Mouse (Mus musculus) hindbrain, embryonic 14.5 days (tissue): Measurements from ENCODE around the gene Gzmb. TPM values are rescaled to one million over a fixed set of nuclear protein-coding genes. Genes with fewer than 3 reads are reported as not detected.
"Not testable (repeated sequence)": the region's sequence is repeated elsewhere in the genome, so short reads cannot be mapped to it uniquely, and the experiment has no call there.

Experiments
- ATAC-seq: fragments of 200-750 bp; cut with Nextera tagmentation; 2 replicates; pipeline ENCODE4 v1.8.0; 2017; ENCODE audit warnings: moderate number of reproducible peaks, mild to moderate bottlenecking, moderate TSS enrichment, moderate library complexity; ENCODE audit not compliant: low FRiP score
- DNase-seq: peaks from one replicate; pipeline ENCODE4 v3.0.0-alpha.2; 2015; ENCODE audit warnings: low spot score
- H3K27ac ChIP-seq: fragments of 300-500 bp; sonication (generic); 2 replicates; pipeline ENCODE4 v1.5.1; 2014; ENCODE audit warnings: mild to moderate bottlenecking, moderate library complexity
- H3K27me3 ChIP-seq: fragments of 300-500 bp; sonication (generic); 2 replicates; pipeline ENCODE4 v1.6.1; 2014; ENCODE audit warnings: mild to moderate bottlenecking, low read length, mixed read lengths; ENCODE audit not compliant: control insufficient read depth, insufficient read depth
- H3K36me3 ChIP-seq: fragments of 300-500 bp; sonication (generic); replicated peaks from 2 replicates; pipeline ENCODE4 v1.6.1; 2014; ENCODE audit not compliant: control insufficient read depth, insufficient read depth
- H3K4me1 ChIP-seq: fragments of 300-500 bp; sonication (generic); replicated peaks from 2 replicates; pipeline ENCODE4 v1.6.1; 2014; ENCODE audit warnings: antibody characterized with exemption, low read length, mixed read lengths; ENCODE audit not compliant: control insufficient read depth, insufficient read depth
- H3K4me2 ChIP-seq: fragments of 300-500 bp; sonication (generic); replicated peaks from 2 replicates; pipeline ENCODE4 v1.6.1; 2014; ENCODE audit warnings: mild to moderate bottlenecking, moderate library complexity
- H3K4me3 ChIP-seq: fragments of 300-500 bp; sonication (generic); replicated peaks from 2 replicates; pipeline ENCODE4 v1.5.1; 2014; ENCODE audit warnings: mild to moderate bottlenecking, low read length
- H3K9ac ChIP-seq: fragments of 300-500 bp; sonication (generic); 2 replicates; pipeline ENCODE4 v1.6.1; 2014
- H3K9me3 ChIP-seq: fragments of 300-500 bp; sonication (generic); 2 replicates; pipeline ENCODE4 v1.6.1; 2016; ENCODE audit warnings: low read length; ENCODE audit not compliant: control insufficient read depth
- WGBS: fragments of 180-500 bp; shearing (Covaris S2); extraction: QIAGEN DNeasy Blood & Tissue Kit; methylation state at CpG from one replicate; pipeline ENCODE4 v1.1.7; 2014; 5-methylcytosine and 5-hydroxymethylcytosine counted together
- polyA plus RNA-seq: library from polyadenylated mRNA; unstranded; fragments of >200 nt; fragmentation: Nextera tagmentation; extraction: Ambion mirVana; gene quantifications from 2 replicates; pipeline ENCODE4 v1.2.1, GENCODE M21; 2014

The Gzmb gene
- polyA plus RNA-seq, 1 experiment from 2014 or later, result not detected

DNA sequence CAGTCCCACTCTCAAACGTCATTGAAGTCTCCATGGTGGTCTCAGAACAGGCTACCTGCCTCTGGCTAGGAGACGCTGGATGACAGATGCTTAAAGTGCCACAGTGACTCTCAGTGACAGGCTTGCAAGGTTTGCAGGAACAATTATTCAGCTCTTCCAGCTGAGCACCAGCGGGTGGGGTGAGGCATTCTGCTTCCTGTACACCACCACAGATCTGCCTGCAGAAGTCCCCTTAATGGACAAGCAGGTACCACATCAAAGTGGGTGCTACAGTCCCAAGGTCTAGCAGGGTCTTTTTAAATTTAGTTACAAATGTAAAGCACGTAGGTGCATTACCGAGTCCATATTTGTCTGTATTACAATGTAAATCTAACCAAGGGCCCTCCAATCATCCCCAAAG is 25.7 kb upstream of the Gzmb start:
- WGBS, result 69% methylated on average over 5 of the region's 5 CpGs
- ATAC-seq (no peak), DNase-seq (no peak)

DNA sequence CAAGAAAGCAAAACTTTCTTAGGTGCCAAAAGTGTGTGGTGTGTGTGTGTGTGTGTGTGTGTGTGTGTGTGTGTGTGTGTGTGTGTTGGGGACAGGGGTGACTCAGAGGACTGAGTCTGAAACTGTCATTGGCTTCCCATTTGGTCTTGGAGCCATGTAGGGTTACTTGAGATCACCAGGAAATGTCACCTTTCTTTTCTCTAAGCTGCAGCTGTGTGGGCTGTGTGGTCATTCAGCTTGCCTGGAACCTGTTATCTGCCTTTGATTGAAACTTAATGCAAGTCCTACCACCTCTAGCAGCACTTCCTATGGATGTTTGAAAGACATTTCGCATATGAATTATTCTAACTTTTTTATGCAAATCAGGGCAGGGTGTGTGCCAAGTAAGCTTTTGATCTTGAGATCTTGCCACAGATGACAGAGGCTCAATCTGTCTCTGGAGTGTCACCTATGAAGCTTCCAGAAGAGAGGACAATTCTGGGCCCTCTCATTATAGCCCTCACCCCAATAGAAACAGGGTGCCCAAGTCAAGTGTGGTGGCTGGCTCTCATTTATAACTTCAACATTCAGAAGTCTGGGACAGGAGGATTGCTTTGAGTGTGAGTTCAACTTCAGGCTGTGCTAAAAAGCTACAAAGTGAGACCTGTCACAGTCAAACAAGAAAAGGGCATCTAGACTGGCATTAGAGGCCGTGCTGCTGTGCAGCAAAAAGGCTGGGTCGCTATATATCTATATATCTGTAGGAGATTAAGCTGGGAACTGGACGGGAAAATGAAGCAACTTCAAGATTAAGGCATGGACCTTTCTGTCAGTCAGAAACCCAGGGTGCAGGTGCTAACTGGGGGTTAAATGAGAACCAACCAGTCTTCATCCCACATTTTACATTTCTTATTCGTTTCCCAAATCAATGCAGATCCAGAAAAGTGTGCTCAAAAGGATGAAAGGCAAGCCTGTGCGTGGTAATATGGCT is 22.6 kb upstream of the Gzmb start:
- no peak for ATAC-seq
- H3K27ac ChIP-seq, result no peak overlapping the region
- no peak overlapping the region for H3K4me3 ChIP-seq
- no peak overlapping the region for H3K9ac ChIP-seq
- no peaks in the 10 kb centered on the region for H3K27me3 ChIP-seq
- H3K4me2 ChIP-seq, result no peak overlapping the region
- no peaks in the 10 kb centered on the region for H3K36me3 ChIP-seq
- no peak for DNase-seq
- no peaks in the 10 kb centered on the region for H3K4me1 ChIP-seq
- 90% methylated on average over 6 of the region's 6 CpGs for WGBS
- no peaks in the 10 kb centered on the region for H3K9me3 ChIP-seq

More for the DNA sequence above, 25.7 kb upstream of the Gzmb start:
- H3K9me3 ChIP-seq, result no peaks in the 10 kb centered on the region
- H3K9ac ChIP-seq, result no peak overlapping the region
- H3K4me1 ChIP-seq, result no peaks in the 10 kb centered on the region
- H3K36me3 ChIP-seq, result no peaks in the 10 kb centered on the region
- no peak overlapping the region for H3K27ac ChIP-seq
- H3K4me2 ChIP-seq, result no peak overlapping the region
- no peak overlapping the region for H3K4me3 ChIP-seq
- no peaks in the 10 kb centered on the region for H3K27me3 ChIP-seq

GRCm38 (mm10) chr14:56283816-56284215 is 21.8 kb upstream of the Gzmb start:
- H3K9me3 ChIP-seq, result no peaks in the 10 kb centered on the region
- no peak overlapping the region for H3K4me2 ChIP-seq
- ATAC-seq (no peak), DNase-seq (no peak)
- H3K36me3 ChIP-seq, result no peaks in the 10 kb centered on the region
- no peak overlapping the region for H3K4me3 ChIP-seq
- H3K27ac ChIP-seq, result no peak overlapping the region
- no peak overlapping the region for H3K9ac ChIP-seq
- H3K27me3 ChIP-seq, result no peaks in the 10 kb centered on the region
- WGBS, result 92% methylated on average over 1 of the region's 1 CpGs
- H3K4me1 ChIP-seq, result no peaks in the 10 kb centered on the region

DNA sequence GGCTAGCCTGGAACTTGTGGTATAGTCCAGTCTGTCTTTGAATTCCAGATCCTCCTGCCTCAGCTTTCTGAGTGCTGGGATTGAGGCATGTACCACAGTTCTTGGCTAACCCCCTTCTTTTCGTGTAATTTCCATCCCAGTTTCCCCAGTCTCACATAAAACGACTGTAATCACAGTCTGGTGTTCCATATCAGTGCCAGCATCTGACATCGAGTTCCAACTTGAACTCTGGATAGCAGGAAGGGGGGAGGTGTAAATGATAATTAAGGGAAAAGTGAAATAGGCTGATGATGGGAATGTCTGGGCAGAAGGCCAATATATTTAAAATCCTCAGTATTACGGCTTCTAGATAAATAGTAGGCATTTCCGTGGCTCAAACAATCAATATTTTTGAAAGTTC is 19.0 kb upstream of the Gzmb start:
- Histone ChIP-seq H3K27me3 (no peaks in the 10 kb centered on the region), H3K4me3 (no peak overlapping the region), H3K9me3 (no peaks in the 10 kb centered on the region), H3K4me2 (no peak overlapping the region), H3K36me3 (no peaks in the 10 kb centered on the region), H3K9ac (no peak overlapping the region), H3K4me1 (no peaks in the 10 kb centered on the region), H3K27ac (no peak overlapping the region)
- WGBS, result 71% methylated on average over 5 of the region's 5 CpGs
- DNase-seq, result no peak
- no peak for ATAC-seq

- ATAC-seq, result not testable (repeated sequence)
These were observed 16.6 kb upstream of the Gzmb start for GRCm38 (mm10) chr14:56278691-56279090.

DNA sequence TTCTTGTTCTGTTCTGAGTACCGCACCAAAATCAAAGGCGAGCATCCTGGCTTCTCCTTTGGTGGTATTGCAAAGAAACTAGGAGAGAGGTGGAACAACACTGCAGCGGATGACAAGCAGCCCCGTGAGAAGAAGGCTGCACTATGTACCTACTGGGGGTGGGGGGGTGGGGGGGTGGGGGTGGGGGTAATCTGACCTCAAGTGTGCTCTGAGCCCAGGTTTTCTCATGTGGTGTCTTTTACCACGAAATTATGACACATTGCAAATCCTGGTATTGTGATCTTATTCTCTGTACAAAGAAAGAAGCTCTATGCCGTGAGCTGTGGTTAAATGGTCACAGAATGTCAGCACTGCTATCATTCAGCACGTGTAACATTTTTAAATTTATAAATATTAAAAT is 14.0 kb upstream of the Gzmb start:
- not testable (repeated sequence) for DNase-seq, H3K9me3 ChIP-seq, H3K27me3 ChIP-seq, H3K4me1 ChIP-seq, ATAC-seq, H3K9ac ChIP-seq, H3K4me3 ChIP-seq, H3K4me2 ChIP-seq, H3K36me3 ChIP-seq, H3K27ac ChIP-seq
- 83% methylated on average over 7 of the region's 7 CpGs for WGBS

More at GRCm38 (mm10) chr14:56278691-56279090, 16.6 kb upstream of the Gzmb start:
- H3K4me3 ChIP-seq, H3K27ac ChIP-seq, H3K27me3 ChIP-seq, H3K4me1 ChIP-seq, H3K9ac ChIP-seq, H3K9me3 ChIP-seq, H3K36me3 ChIP-seq, DNase-seq, H3K4me2 ChIP-seq: not testable (repeated sequence)
- WGBS, result 52% methylated on average over 7 of the region's 7 CpGs

- Histone ChIP-seq H3K9me3 (no peaks in the 10 kb centered on the region), H3K4me3 (no peak overlapping the region), H3K27ac (no peak overlapping the region), H3K9ac (no peak overlapping the region), H3K36me3 (no peaks in the 10 kb centered on the region), H3K27me3 (no peaks in the 10 kb centered on the region), H3K4me2 (no peak overlapping the region), H3K4me1 (no peaks in the 10 kb centered on the region)
- WGBS, result 85% methylated on average over 1 of the region's 1 CpGs
- no peak for DNase-seq
- ATAC-seq, result no peak
These were observed 4.0 kb upstream of the Gzmb start for GRCm38 (mm10) chr14:56266109-56266508.

GRCm38 (mm10) chr14:56240409-56240808 is 21.7 kb downstream of the Gzmb start:
- DNase-seq (no peak), ATAC-seq (no peak)
- Histone ChIP-seq H3K9me3 (no peaks in the 10 kb centered on the region), H3K4me1 (no peaks in the 10 kb centered on the region), H3K4me2 (no peak overlapping the region), H3K27me3 (no peaks in the 10 kb centered on the region), H3K27ac (no peak overlapping the region), H3K9ac (no peak overlapping the region), H3K36me3 (no peaks in the 10 kb centered on the region), H3K4me3 (no peak overlapping the region)

- no peaks in the 10 kb centered on the region for H3K4me1 ChIP-seq
- 92% methylated on average over 2 of the region's 2 CpGs for WGBS
- no peaks in the 10 kb centered on the region for H3K27me3 ChIP-seq
- H3K27ac ChIP-seq, result no peak within 1 kb of the TSS
- H3K4me2 ChIP-seq, result no peak within 1 kb of the TSS
- H3K9ac ChIP-seq, result no peak within 1 kb of the TSS
- H3K4me3 ChIP-seq, result no peak within 1 kb of the TSS
- H3K36me3 ChIP-seq, result no peaks in the 10 kb centered on the region
- DNase-seq (no peak), ATAC-seq (no peak)
- no peaks in the 10 kb centered on the region for H3K9me3 ChIP-seq
These were observed 27.5 kb downstream of the Gzmb start, which contains the start of gene Gzmc for GRCm38 (mm10) chr14:56234556-56234955. Gzmc (minus strand) TSS chr14:56234656.
